Comparison of ENCODE assay signal across 8 mouse cellular contexts in genomic region chr17:22866421-22866844, GRCm38 (mm10). TPM values are rescaled to one million over a fixed set of nuclear protein-coding genes. Genes with fewer than 3 reads are reported as not detected.
DNase-seq lines count a peak whose midpoint lies in the region; ATAC-seq lines count a peak whose summit lies in the region.

No protein-coding gene starts in this region.

- H3K4me2 ChIP-seq in forebrain, embryonic 13.5 days, result peak overlapping the region; percentile 60
- H3K4me2 ChIP-seq in limb, embryonic 12.5 days, result peak overlapping the region; percentile 64
- peak overlapping the region; percentile 73 for H3K4me2 ChIP-seq in midbrain, embryonic 16.5 days (ENCODE audit: low read length)

- 2% methylated on average over 10 of the region's 10 CpGs for WGBS in forebrain, embryonic 13.5 days
- 2% methylated on average over 10 of the region's 10 CpGs for WGBS in limb, embryonic 12.5 days
- WGBS in midbrain, embryonic 16.5 days, result 2% methylated on average over 10 of the region's 10 CpGs

- no peak for DNase-seq in frontal cortex, postnatal 10 days (ENCODE audit: low spot score in 2 of 2)
- peak; percentile 4 for DNase-seq in urinary bladder, postnatal 14 days (ENCODE audit: low spot score)
- DNase-seq in urinary bladder, postnatal 4 days (ENCODE audit: low spot score in 2 of 2), result no peak

- peaks cover 25% of the 10 kb centered on the region for H3K36me3 ChIP-seq in forebrain, embryonic 13.5 days (ENCODE audit: poor library complexity, severe bottlenecking)
- H3K36me3 ChIP-seq in limb, embryonic 12.5 days, result peaks cover 23% of the 10 kb centered on the region
- peaks cover 15% of the 10 kb centered on the region for H3K36me3 ChIP-seq in midbrain, embryonic 16.5 days (ENCODE audit: control insufficient read depth, insufficient read depth, low read length)

- H3K4me1 ChIP-seq in forebrain, embryonic 13.5 days, result peaks cover 12% of the 10 kb centered on the region
- H3K4me1 ChIP-seq in limb, embryonic 12.5 days (replicated peaks), result peaks cover 4% of the 10 kb centered on the region; the same call in 1 of the 2 replicates
- H3K4me1 ChIP-seq in midbrain, embryonic 16.5 days (ENCODE audit: control insufficient read depth, insufficient read depth, low read length), result peaks cover 11% of the 10 kb centered on the region

- peak overlapping the region; percentile 74 for H3K4me3 ChIP-seq in forebrain, embryonic 13.5 days
- H3K4me3 ChIP-seq in limb, embryonic 12.5 days (replicated peaks), result peak overlapping the region; percentile 61
- peak overlapping the region; percentile 76 for H3K4me3 ChIP-seq in midbrain, embryonic 16.5 days (ENCODE audit: low read depth, low read length)

- peak; percentile 51; the same call in 1 of the 2 replicates for ATAC-seq in frontal cortex, adult (ENCODE audit: low TSS enrichment)
- ATAC-seq in forebrain, embryonic 13.5 days, result peak; percentile 65
- ATAC-seq in limb, embryonic 12.5 days (ENCODE audit: insufficient number of reproducible peaks, insufficient read depth, low FRiP score, low TSS enrichment, low read depth), result no peak
- ATAC-seq in midbrain, embryonic 16.5 days, result peak; percentile 75
- no peak; the same call in 1 of the 2 replicates for ATAC-seq in cerebellum, adult (ENCODE audit: insufficient number of reproducible peaks, low FRiP score, low TSS enrichment)

- peak overlapping the region; percentile 54; the same call in 1 of the 2 replicates for H3K27ac ChIP-seq in forebrain, embryonic 13.5 days
- H3K27ac ChIP-seq in limb, embryonic 12.5 days, result peak overlapping the region; percentile 91
- H3K27ac ChIP-seq in midbrain, embryonic 16.5 days (ENCODE audit: low read length), result peak overlapping the region; percentile 82; the same call in 1 of the 2 replicates

- no peaks in the 10 kb centered on the region for H3K27me3 ChIP-seq in forebrain, embryonic 13.5 days
- H3K27me3 ChIP-seq in limb, embryonic 12.5 days, result no peaks in the 10 kb centered on the region
- H3K27me3 ChIP-seq in midbrain, embryonic 16.5 days (ENCODE audit: control insufficient read depth, insufficient read depth, low read depth, low read length), result no peaks in the 10 kb centered on the region

- H3K9me3 ChIP-seq in forebrain, embryonic 13.5 days (replicated peaks), result no peaks in the 10 kb centered on the region
- no peaks in the 10 kb centered on the region for H3K9me3 ChIP-seq in limb, embryonic 12.5 days
- H3K9me3 ChIP-seq in midbrain, embryonic 16.5 days (replicated peaks; ENCODE audit: control insufficient read depth, low read length, poor library complexity, severe bottlenecking), result no peaks in the 10 kb centered on the region

- peak overlapping the region; percentile 78 for H3K9ac ChIP-seq in forebrain, embryonic 13.5 days
- peak overlapping the region; percentile 75 for H3K9ac ChIP-seq in limb, embryonic 12.5 days (replicated peaks)
- peak overlapping the region; percentile 80 for H3K9ac ChIP-seq in midbrain, embryonic 16.5 days (ENCODE audit: low read depth, low read length)

RNA-seq across cellular contexts. Expression of gene Zfp945, which starts 0.5 kb away (rescaled TPM):
- 25.4 and 26.7 TPM in 2 replicates for polyA plus RNA-seq in forebrain, embryonic 13.5 days (2015; fragmentation: Nextera tagmentation; extraction: Ambion mirVana)
- 26.6 and 28.8 TPM in 2 replicates for polyA plus RNA-seq in limb, embryonic 12.5 days (2016; fragmentation: Nextera tagmentation; extraction: Ambion mirVana)
- 18.4 and 21.4 TPM in 2 replicates for polyA plus RNA-seq in midbrain, embryonic 16.5 days (2015; fragmentation: Nextera tagmentation; extraction: Ambion mirVana)

Comparison
In these comparisons a context has a peak if more than half of its experiments do, and no peak if none do; other contexts are left out.
1. ATAC-seq: peak in frontal cortex, adult (single experiment), forebrain, embryonic 13.5 days (single experiment) and midbrain, embryonic 16.5 days (single experiment); none in limb, embryonic 12.5 days (single experiment) and cerebellum, adult (single experiment).
2. Peak in every context shown above with its lines, with median percentiles within 50 percentile points of each other: H3K27ac ChIP-seq, H3K4me2 ChIP-seq, H3K4me3 ChIP-seq and H3K9ac ChIP-seq.